Mouse (Mus musculus): ENCODE measurements at regions not wholly inside any gene's neighbourhood (a gene's known extent, or its start where the extent isn't known, plus 50 kb on each side); places are given as distances from the start of the nearest gene placed in this dataset.

DNA sequence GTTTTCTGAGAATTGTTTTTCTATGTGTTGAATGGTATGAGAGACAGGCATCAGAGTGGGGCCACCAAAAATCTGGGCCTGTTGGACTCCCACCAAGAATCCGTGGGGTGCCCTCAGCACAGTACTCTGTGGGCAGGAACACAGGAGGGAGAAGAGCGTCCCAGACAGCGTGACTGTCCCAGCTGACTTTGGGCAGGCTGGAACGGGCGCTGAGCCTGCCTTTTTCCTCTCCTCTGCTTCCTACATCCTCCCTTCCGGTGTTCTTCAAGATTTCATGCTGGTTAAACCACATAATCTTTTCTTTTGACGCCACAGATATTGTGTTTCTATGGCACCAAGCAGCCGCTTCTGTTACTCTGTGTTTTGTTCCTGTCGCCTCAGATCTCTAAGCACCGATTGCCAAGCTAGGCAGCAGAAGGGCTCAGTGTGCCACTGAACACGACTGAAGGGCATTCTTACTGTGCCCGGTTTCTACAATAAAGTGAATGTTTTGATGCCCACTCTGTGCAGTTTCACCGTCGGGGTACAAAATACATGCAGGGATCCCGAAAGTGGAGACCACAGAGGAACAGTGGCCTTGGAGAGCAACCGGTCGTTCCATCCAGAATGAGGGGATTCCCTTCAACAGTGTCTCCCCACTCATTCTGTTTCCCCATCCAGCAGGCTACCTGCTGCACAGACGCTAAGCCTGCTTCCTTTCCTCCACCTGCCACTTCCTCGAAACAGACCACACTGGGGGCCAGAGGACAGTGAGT lies 124.6 kb upstream of the Igfbp7 start:
- Histone ChIP-seq H3K27ac (ENCODE audit: low read depth) (no peak overlapping the region), H3K9me3 (replicated peaks; ENCODE audit: control insufficient read depth, low read length) (no peaks in the 10 kb centered on the region), H3K9ac (replicated peaks; ENCODE audit: low read depth, low read length) (no peak overlapping the region), H3K4me3 (ENCODE audit: low read depth, low read length) (no peak overlapping the region), H3K36me3 (replicated peaks; ENCODE audit: control insufficient read depth, insufficient read depth, low read length) (no peaks in the 10 kb centered on the region), H3K4me1 (ENCODE audit: control insufficient read depth, insufficient read depth) (no peaks in the 10 kb centered on the region), H3K4me2 (ENCODE audit: low read depth, low read length) (no peak overlapping the region), H3K27me3 (ENCODE audit: control insufficient read depth, insufficient read depth, low read length) (no peaks in the 10 kb centered on the region)
- TF ChIP-seq CTCF (IDR thresholded peaks at IDR 0.05; ENCODE audit: low read depth) (no peak), EP300 (IDR thresholded peaks at IDR 0.05; ENCODE audit: low read depth) (no peak)
- ATAC-seq (ENCODE audit: insufficient read depth, low read depth) (no peak), DNase-seq (ENCODE audit: low spot score) (no peak)
- WGBS = 60% methylated on average over 19 of the region's 19 CpGs

GRCm38 (mm10) chr5:77530376-77530775 lies 122.5 kb upstream of the Igfbp7 start:
- no peak overlapping the region for H3K4me2 ChIP-seq (ENCODE audit: low read depth, low read length)
- no peaks in the 10 kb centered on the region for H3K27me3 ChIP-seq (ENCODE audit: control insufficient read depth, insufficient read depth, low read length)
- H3K9ac ChIP-seq (replicated peaks; ENCODE audit: low read depth, low read length) = no peak overlapping the region
- DNase-seq (ENCODE audit: low spot score) (no peak), ATAC-seq (ENCODE audit: insufficient read depth, low read depth) (no peak)
- 81% methylated on average over 7 of the region's 7 CpGs for WGBS
- no peak overlapping the region for H3K4me3 ChIP-seq (ENCODE audit: low read depth, low read length)
- no peak overlapping the region for H3K27ac ChIP-seq (ENCODE audit: low read depth)
- no peaks in the 10 kb centered on the region for H3K36me3 ChIP-seq (replicated peaks; ENCODE audit: control insufficient read depth, insufficient read depth, low read length)
- no peaks in the 10 kb centered on the region for H3K4me1 ChIP-seq (ENCODE audit: control insufficient read depth, insufficient read depth)
- no peaks in the 10 kb centered on the region for H3K9me3 ChIP-seq (replicated peaks; ENCODE audit: control insufficient read depth, low read length)
- TF ChIP-seq EP300 (IDR thresholded peaks at IDR 0.05; ENCODE audit: low read depth) = no peak
- no peak for TF ChIP-seq CTCF (IDR thresholded peaks at IDR 0.05; ENCODE audit: low read depth)

GRCm38 (mm10) chr5:77517252-77517651 lies 109.4 kb upstream of the Igfbp7 start:
- Histone ChIP-seq H3K36me3 (replicated peaks; ENCODE audit: control insufficient read depth, insufficient read depth, low read length) (no peaks in the 10 kb centered on the region), H3K4me3 (ENCODE audit: low read depth, low read length) (no peak overlapping the region), H3K9ac (replicated peaks; ENCODE audit: low read depth, low read length) (no peak overlapping the region), H3K27ac (ENCODE audit: low read depth) (no peak overlapping the region), H3K9me3 (replicated peaks; ENCODE audit: control insufficient read depth, low read length) (no peaks in the 10 kb centered on the region), H3K4me1 (ENCODE audit: control insufficient read depth, insufficient read depth) (peaks cover 6% of the 10 kb centered on the region; the same call in 1 of the 2 replicates), H3K4me2 (ENCODE audit: low read depth, low read length) (no peak overlapping the region), H3K27me3 (ENCODE audit: control insufficient read depth, insufficient read depth, low read length) (no peaks in the 10 kb centered on the region)
- DNase-seq (ENCODE audit: low spot score) = no peak
- TF ChIP-seq CTCF (IDR thresholded peaks at IDR 0.05; ENCODE audit: low read depth) (no peak), EP300 (IDR thresholded peaks at IDR 0.05; ENCODE audit: low read depth) (no peak)
- ATAC-seq (ENCODE audit: insufficient read depth, low read depth) = no peak
- WGBS = 76% methylated on average over 4 of the region's 4 CpGs

- no peak for ATAC-seq (ENCODE audit: insufficient read depth, low read depth)
- 22% methylated on average over 7 of the region's 7 CpGs for WGBS
- H3K4me3 ChIP-seq (ENCODE audit: low read depth, low read length) = no peak overlapping the region
- H3K27ac ChIP-seq (ENCODE audit: low read depth) = no peak overlapping the region
- TF ChIP-seq CTCF (IDR thresholded peaks at IDR 0.05; ENCODE audit: low read depth) (no peak), EP300 (IDR thresholded peaks at IDR 0.05; ENCODE audit: low read depth) (no peak)
- H3K4me1 ChIP-seq (ENCODE audit: control insufficient read depth, insufficient read depth) = peaks cover 6% of the 10 kb centered on the region; the same call in 1 of the 2 replicates
- no peaks in the 10 kb centered on the region for H3K27me3 ChIP-seq (ENCODE audit: control insufficient read depth, insufficient read depth, low read length)
- DNase-seq (ENCODE audit: low spot score) = no peak
- H3K9me3 ChIP-seq (replicated peaks; ENCODE audit: control insufficient read depth, low read length) = no peaks in the 10 kb centered on the region
- no peaks in the 10 kb centered on the region for H3K36me3 ChIP-seq (replicated peaks; ENCODE audit: control insufficient read depth, insufficient read depth, low read length)
- no peak overlapping the region for H3K9ac ChIP-seq (replicated peaks; ENCODE audit: low read depth, low read length)
- no peak overlapping the region for H3K4me2 ChIP-seq (ENCODE audit: low read depth, low read length)
Measured at GRCm38 (mm10) chr5:77515448-77515847, 107.6 kb upstream of the Igfbp7 start.

DNA sequence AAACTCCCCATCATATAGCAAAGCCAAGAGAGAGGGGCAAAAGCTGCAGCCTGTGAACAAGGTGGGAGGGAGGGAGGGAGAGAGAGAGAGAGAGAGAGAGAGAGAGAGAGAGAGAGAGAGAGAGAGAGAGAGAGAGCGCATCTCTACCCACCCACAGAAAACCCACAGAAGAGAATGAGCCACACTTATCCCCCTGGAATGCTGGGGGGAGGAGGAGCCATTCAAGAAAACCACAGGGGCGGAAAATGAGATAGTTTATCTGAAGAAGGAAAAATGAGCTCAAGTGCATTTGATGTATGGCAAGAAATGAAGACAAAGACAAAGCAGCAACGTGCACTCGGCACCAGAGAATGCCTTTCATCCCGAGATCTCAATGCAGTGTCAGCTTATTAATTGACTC lies 94.8 kb upstream of the Igfbp7 start:
- no peaks in the 10 kb centered on the region for H3K4me1 ChIP-seq (ENCODE audit: control insufficient read depth, insufficient read depth)
- no peak for DNase-seq (ENCODE audit: low spot score)
- ATAC-seq (ENCODE audit: insufficient read depth, low read depth) = no peak
- no peak overlapping the region for H3K27ac ChIP-seq (ENCODE audit: low read depth)
- no peak overlapping the region for H3K9ac ChIP-seq (replicated peaks; ENCODE audit: low read depth, low read length)
- no peaks in the 10 kb centered on the region for H3K36me3 ChIP-seq (replicated peaks; ENCODE audit: control insufficient read depth, insufficient read depth, low read length)
- H3K4me2 ChIP-seq (ENCODE audit: low read depth, low read length) = no peak overlapping the region
- no peaks in the 10 kb centered on the region for H3K27me3 ChIP-seq (ENCODE audit: control insufficient read depth, insufficient read depth, low read length)
- WGBS = 38% methylated on average over 5 of the region's 5 CpGs
- H3K4me3 ChIP-seq (ENCODE audit: low read depth, low read length) = no peak overlapping the region
- no peak for TF ChIP-seq CTCF (IDR thresholded peaks at IDR 0.05; ENCODE audit: low read depth)
- TF ChIP-seq EP300 (IDR thresholded peaks at IDR 0.05; ENCODE audit: low read depth) = no peak
- no peaks in the 10 kb centered on the region for H3K9me3 ChIP-seq (replicated peaks; ENCODE audit: control insufficient read depth, low read length)

- Histone ChIP-seq H3K27ac (ENCODE audit: low read depth) (no peak overlapping the region), H3K9me3 (replicated peaks; ENCODE audit: control insufficient read depth, low read length) (no peaks in the 10 kb centered on the region), H3K36me3 (replicated peaks; ENCODE audit: control insufficient read depth, insufficient read depth, low read length) (no peaks in the 10 kb centered on the region), H3K4me2 (ENCODE audit: low read depth, low read length) (no peak overlapping the region), H3K4me1 (ENCODE audit: control insufficient read depth, insufficient read depth) (no peaks in the 10 kb centered on the region), H3K4me3 (ENCODE audit: low read depth, low read length) (no peak overlapping the region), H3K27me3 (ENCODE audit: control insufficient read depth, insufficient read depth, low read length) (no peaks in the 10 kb centered on the region), H3K9ac (replicated peaks; ENCODE audit: low read depth, low read length) (no peak overlapping the region)
- 46% methylated on average over 5 of the region's 5 CpGs for WGBS
- no peak for ATAC-seq (ENCODE audit: insufficient read depth, low read depth)
- TF ChIP-seq CTCF (IDR thresholded peaks at IDR 0.05; ENCODE audit: low read depth) (no peak), EP300 (IDR thresholded peaks at IDR 0.05; ENCODE audit: low read depth) (no peak)
- DNase-seq (ENCODE audit: low spot score) = no peak
Measured at GRCm38 (mm10) chr5:77499949-77500460, 92.2 kb upstream of the Igfbp7 start.

All from heart, postnatal 0 days (tissue).